Mouse (Mus musculus) C2C12 (cell line): Measurements from ENCODE around the gene Impg2. TPM values are rescaled to one million over a fixed set of nuclear protein-coding genes. Genes with fewer than 3 reads are reported as not detected.

ENCODE experiments used
- H3K27me3 ChIP-seq: one replicate; pipeline ENCODE4 v1.6.1; 2011; ENCODE audit not compliant: control insufficient read depth, insufficient read depth, insufficient read length
- H3K36me3 ChIP-seq: one replicate; pipeline ENCODE4 v1.6.1; 2011; ENCODE audit not compliant: control insufficient read depth, insufficient read depth
- H3K4me3 ChIP-seq: one replicate; pipeline ENCODE4 v1.5.1; 2011; ENCODE audit warnings: mild to moderate bottlenecking, control low read depth; ENCODE audit not compliant: poor library complexity, insufficient read depth, severe bottlenecking
- H3K79me2 ChIP-seq: one replicate; pipeline ENCODE4 v1.6.1; 2011; ENCODE audit not compliant: control insufficient read depth, insufficient read depth
- H3K79me3 ChIP-seq: one replicate; pipeline ENCODE4 v1.6.1; 2011; ENCODE audit warnings: low read depth, control low read depth
- H3ac ChIP-seq: one replicate; pipeline ENCODE3; 2011; ENCODE audit warnings: low read depth; ENCODE audit not compliant: control insufficient read depth, insufficient read length
- CEBPB ChIP-seq: IDR thresholded peaks from one replicate; pipeline ENCODE4 v1.6.1; 2011; ENCODE audit warnings: low read depth, mild to moderate bottlenecking, control low read depth, moderate library complexity
- CTCF ChIP-seq: IDR thresholded peaks from one replicate; pipeline ENCODE4 v1.5.1; 2011; ENCODE audit not compliant: control insufficient read depth, insufficient read depth, insufficient read length
- FOSL1 ChIP-seq: IDR thresholded peaks from one replicate; pipeline ENCODE4 v1.8.0; 2011; ENCODE audit warnings: mild to moderate bottlenecking, low read length; ENCODE audit not compliant: poor library complexity, insufficient read depth, severe bottlenecking
- MAX ChIP-seq: IDR thresholded peaks from one replicate; pipeline ENCODE4 v1.6.1; 2011; ENCODE audit warnings: mild to moderate bottlenecking, control low read depth
- MYOD1 ChIP-seq: IDR thresholded peaks from one replicate; pipeline ENCODE4 v1.6.1; 2011; ENCODE audit warnings: low read depth; ENCODE audit not compliant: control insufficient read depth, insufficient read length
- MYOG ChIP-seq: IDR thresholded peaks from one replicate; pipeline ENCODE4 v1.6.1; 2011; ENCODE audit not compliant: control insufficient read depth, insufficient read length; ENCODE audit errors: extremely low read depth
- USF1 ChIP-seq: IDR thresholded peaks from one replicate; pipeline ENCODE4 v1.6.1; 2011; ENCODE audit warnings: low read depth, mild to moderate bottlenecking, control low read depth, moderate library complexity
- polyA plus RNA-seq: library from polyadenylated mRNA; unstranded; fragments of >200 nt; fragmentation: generic; extraction: Trizol; gene quantifications from one replicate; pipeline ENCODE4 v1.2.1, GENCODE M21; 2012; ENCODE audit warnings: missing spikeins

Impg2 gene
- polyA plus RNA-seq, 1 experiment: 0.02 TPM

DNA sequence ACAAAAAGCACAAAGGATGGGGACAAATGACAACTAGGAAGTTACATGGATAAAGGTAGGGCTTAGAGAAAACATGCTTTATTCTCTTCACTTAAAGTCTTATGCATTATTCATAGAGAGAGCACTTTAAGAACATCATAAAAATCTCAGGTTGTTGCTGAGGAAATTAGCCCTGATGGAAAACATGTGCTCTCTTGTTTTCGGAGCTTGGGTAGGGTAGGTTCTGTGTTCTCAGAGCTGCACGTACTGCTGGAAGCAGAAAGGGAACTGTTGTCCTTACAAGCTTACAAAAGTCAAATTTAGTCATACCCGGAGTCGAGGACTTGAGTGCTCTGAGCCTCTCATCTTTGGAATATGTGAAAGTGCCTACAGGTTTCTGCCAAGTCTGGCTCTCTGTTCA is 98.9 kb downstream of the Impg2 start:
- Histone ChIP-seq H3K79me3 (no peaks in the 10 kb centered on the region), H3K36me3 (no peaks in the 10 kb centered on the region), H3K4me3 (no peak overlapping the region), H3K27me3 (no peaks in the 10 kb centered on the region), H3K79me2 (no peaks in the 10 kb centered on the region), H3ac (no peak overlapping the region)
- no peak for TF ChIP-seq MYOG
- no peak for TF ChIP-seq CTCF
- TF ChIP-seq FOSL1: no peak
- TF ChIP-seq MAX: no peak
- no peak for TF ChIP-seq CEBPB
- TF ChIP-seq MYOD1: no peak
- no peak for TF ChIP-seq USF1

DNA sequence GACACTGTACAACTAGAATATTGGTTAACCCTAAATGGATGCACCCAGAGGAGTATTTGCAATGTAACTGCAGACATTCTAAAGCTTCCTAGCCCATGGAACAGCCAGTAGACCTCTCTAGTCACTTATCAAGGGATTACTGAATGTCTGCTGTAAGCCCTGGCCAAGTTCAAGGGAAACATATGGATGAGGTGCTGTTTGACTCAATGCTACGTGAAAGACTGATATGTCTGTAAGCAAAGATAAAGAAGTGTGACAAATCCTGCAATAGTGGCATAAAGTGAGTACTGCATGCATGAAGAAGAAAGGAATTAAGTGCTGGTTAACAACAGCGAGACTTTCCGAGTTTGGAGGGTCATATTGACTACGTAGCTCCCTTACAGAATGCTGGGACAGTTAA is 100.1 kb downstream of the Impg2 start:
- Histone ChIP-seq H3K79me3 (no peaks in the 10 kb centered on the region), H3K27me3 (no peaks in the 10 kb centered on the region), H3K79me2 (no peaks in the 10 kb centered on the region), H3ac (no peak overlapping the region), H3K4me3 (no peak overlapping the region), H3K36me3 (no peaks in the 10 kb centered on the region)
- TF ChIP-seq USF1 (no peak), MYOG (no peak), MAX (no peak), CEBPB (no peak), CTCF (no peak), FOSL1 (no peak), MYOD1 (no peak)

DNA sequence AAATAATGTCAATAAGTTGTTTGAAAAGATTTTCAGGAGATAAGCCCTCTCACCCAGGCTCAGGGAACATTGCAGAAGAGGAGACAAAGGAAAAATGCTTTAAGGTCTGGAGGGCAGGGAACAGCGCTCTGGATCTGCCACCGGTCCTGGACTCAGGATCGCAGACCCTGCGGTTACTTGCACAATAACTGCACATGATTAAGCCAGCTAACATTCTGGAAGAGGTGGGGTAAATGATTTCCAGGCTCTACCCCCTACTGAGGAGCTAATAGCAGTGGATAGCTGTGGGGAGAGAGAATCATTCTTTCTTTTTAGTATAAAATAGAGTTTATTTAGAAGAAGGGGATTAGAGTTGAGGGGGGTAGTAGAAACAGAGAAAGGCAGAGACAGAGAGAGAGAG is 103.5 kb downstream of the Impg2 start:
- H3K79me3 ChIP-seq: no peaks in the 10 kb centered on the region
- H3ac ChIP-seq: no peak overlapping the region
- no peaks in the 10 kb centered on the region for H3K27me3 ChIP-seq
- no peaks in the 10 kb centered on the region for H3K79me2 ChIP-seq
- TF ChIP-seq MYOG (no peak), USF1 (no peak), MAX (no peak), CEBPB (no peak), FOSL1 (no peak)
- no peak overlapping the region for H3K4me3 ChIP-seq
- H3K36me3 ChIP-seq: no peaks in the 10 kb centered on the region

DNA sequence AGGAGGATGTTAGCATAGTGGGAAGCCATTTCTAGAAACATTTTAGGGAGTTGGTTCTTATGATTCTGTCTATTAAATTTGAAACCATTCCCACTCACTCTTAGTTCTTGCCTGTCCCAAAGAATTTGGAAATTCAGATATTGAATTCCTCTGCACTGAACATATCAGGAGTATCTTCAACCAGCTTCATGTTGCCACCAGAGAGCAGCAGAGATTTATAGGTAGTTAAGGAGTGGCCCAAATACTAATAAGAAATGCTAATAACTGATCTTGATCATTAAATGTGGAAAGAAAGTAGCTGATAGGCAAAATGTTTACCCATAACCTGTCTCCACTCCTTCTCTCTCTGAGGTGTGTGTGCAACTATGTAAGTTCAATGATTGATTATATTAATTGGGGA is 107.2 kb downstream of the Impg2 start:
- Histone ChIP-seq H3K27me3 (no peaks in the 10 kb centered on the region), H3K4me3 (no peak overlapping the region), H3ac (no peak overlapping the region), H3K79me3 (no peaks in the 10 kb centered on the region), H3K36me3 (no peaks in the 10 kb centered on the region), H3K79me2 (no peaks in the 10 kb centered on the region)
- TF ChIP-seq MYOG: no peak
- TF ChIP-seq FOSL1: no peak
- no peak for TF ChIP-seq CTCF
- TF ChIP-seq USF1: no peak
- no peak for TF ChIP-seq CEBPB
- TF ChIP-seq MAX: no peak
- TF ChIP-seq MYOD1: no peak

Other genes with a start within 250 kb of the Impg2 start
- 1,568 TPM for gene Rpl24, start 238.0 kb upstream of the Impg2 start, polyA plus RNA-seq
- 3.6 TPM for gene Zbtb11, start 230.4 kb upstream of the Impg2 start, polyA plus RNA-seq
- 41.2 TPM for gene Pcnp, start 174.6 kb upstream of the Impg2 start, polyA plus RNA-seq
- gene Trmt10c, start 166.5 kb upstream of the Impg2 start, polyA plus RNA-seq: 5.9 TPM
- 3.4 TPM for gene Senp7, start 156.0 kb upstream of the Impg2 start, polyA plus RNA-seq